Mouse (Mus musculus) gastrocnemius, adult 2 months (tissue): ENCODE measurements around the gene Efnb2. TPM values are rescaled to one million over a fixed set of nuclear protein-coding genes. Genes with fewer than 3 reads are reported as not detected.

ENCODE experiments used
- DNase-seq: peaks from one replicate; pipeline ENCODE4 v3.0.0; 2022
- H3K27ac ChIP-seq: fragments of 200-600 bp; 2 replicates; pipeline ENCODE4 v1.8.1; 2022; ENCODE audit warnings: mild to moderate bottlenecking
- H3K4me3 ChIP-seq: fragments of 200-600 bp; 2 replicates; pipeline ENCODE4 v1.8.1; 2022; ENCODE audit warnings: mild to moderate bottlenecking, moderate library complexity
- CTCF ChIP-seq: fragments of 200-600 bp; IDR thresholded peaks from 2 replicates; pipeline ENCODE4 v1.8.1; 2022; ENCODE audit warnings: antibody characterized with exemption, mild to moderate bottlenecking, moderate library complexity
- intact Hi-C: fragments of 180-260 bp; cut with DNase I; formaldehyde crosslinking; loops from one replicate; pipeline ENCODE4 v1.15.1; 2025
- total RNA-seq, 2 experiments: library from RNA; stranded (reverse); gene quantifications; 2 replicates each; pipeline ENCODE4 v1.2.3; 2021

Efnb2 gene
- total RNA-seq, 2 experiments from 2014 or later, result 5.7 to 6.6 TPM

- H3K4me3 ChIP-seq, result no peak overlapping the region
- no peak overlapping the region for H3K27ac ChIP-seq
- TF ChIP-seq CTCF, result no peak
- intact Hi-C loops, result no loop called here
- no peak for DNase-seq
These were observed 63.6 kb downstream of the Efnb2 start for GRCm38 (mm10) chr8:8597434-8597833.

- intact Hi-C loops, result no loop called here
- no peak for TF ChIP-seq CTCF
- DNase-seq, result no peak
- Histone ChIP-seq H3K4me3 (no peak overlapping the region), H3K27ac (no peak overlapping the region)
These were observed 65.0 kb downstream of the Efnb2 start for GRCm38 (mm10) chr8:8595831-8596611.

GRCm38 (mm10) chr8:8593812-8594211, 67.2 kb downstream of the Efnb2 start:
- no peak for DNase-seq
- intact Hi-C loops, result no loop called here
- H3K27ac ChIP-seq, result no peak overlapping the region
- TF ChIP-seq CTCF, result no peak
- H3K4me3 ChIP-seq, result no peak overlapping the region

- intact Hi-C loops, result no loop called here
- no peak for TF ChIP-seq CTCF
These were observed 67.7 kb downstream of the Efnb2 start for GRCm38 (mm10) chr8:8593371-8593770.

GRCm38 (mm10) chr8:8592331-8592730, 68.7 kb downstream of the Efnb2 start:
- no peak for TF ChIP-seq CTCF
- Histone ChIP-seq H3K27ac (no peak overlapping the region), H3K4me3 (no peak overlapping the region)
- intact Hi-C loops, result no loop called here
- no peak for DNase-seq

More at GRCm38 (mm10) chr8:8593371-8593770, 67.7 kb downstream of the Efnb2 start:
- no peak for DNase-seq
- no peak overlapping the region for H3K4me3 ChIP-seq
- no peak overlapping the region for H3K27ac ChIP-seq

- TF ChIP-seq CTCF, result no peak
- intact Hi-C loops, result no loop called here
These were observed 77.1 kb downstream of the Efnb2 start for GRCm38 (mm10) chr8:8583981-8584377.

GRCm38 (mm10) chr8:8583290-8583980, 77.6 kb downstream of the Efnb2 start:
- H3K27ac ChIP-seq, result no peak overlapping the region
- no peak for TF ChIP-seq CTCF
- DNase-seq, result no peak
- no peak overlapping the region for H3K4me3 ChIP-seq
- intact Hi-C loops, result no loop called here

More at GRCm38 (mm10) chr8:8583981-8584377, 77.1 kb downstream of the Efnb2 start:
- Histone ChIP-seq H3K4me3 (no peak overlapping the region), H3K27ac (no peak overlapping the region)
- DNase-seq, result no peak

- intact Hi-C loops, result no loop called here
- no peak overlapping the region for H3K4me3 ChIP-seq
- H3K27ac ChIP-seq, result no peak overlapping the region
- no peak for TF ChIP-seq CTCF
- DNase-seq, result no peak
These were observed 83.2 kb downstream of the Efnb2 start for GRCm38 (mm10) chr8:8577770-8578303.

GRCm38 (mm10) chr8:8576833-8577232, 84.2 kb downstream of the Efnb2 start:
- intact Hi-C loops, result no loop called here
- no peak for DNase-seq

GRCm38 (mm10) chr8:8576286-8576685, 84.8 kb downstream of the Efnb2 start:
- H3K4me3 ChIP-seq, result no peak overlapping the region
- H3K27ac ChIP-seq, result no peak overlapping the region
- intact Hi-C loops, result no loop called here
- TF ChIP-seq CTCF, result no peak
- DNase-seq, result no peak

More at GRCm38 (mm10) chr8:8576833-8577232, 84.2 kb downstream of the Efnb2 start:
- Histone ChIP-seq H3K4me3 (no peak overlapping the region), H3K27ac (no peak overlapping the region)
- no peak for TF ChIP-seq CTCF

GRCm38 (mm10) chr8:8574521-8575499, 86.2 kb downstream of the Efnb2 start:
- no peak overlapping the region for H3K27ac ChIP-seq
- intact Hi-C loops, result no loop called here
- no peak for DNase-seq
- no peak for TF ChIP-seq CTCF
- no peak overlapping the region for H3K4me3 ChIP-seq

GRCm38 (mm10) chr8:8572272-8572671, 88.8 kb downstream of the Efnb2 start:
- H3K4me3 ChIP-seq, result no peak overlapping the region
- no peak for DNase-seq
- no peak for TF ChIP-seq CTCF
- no peak overlapping the region for H3K27ac ChIP-seq
- intact Hi-C loops, result no loop called here
